Mouse (Mus musculus): Measurements from ENCODE around the gene Rad51b.

DNA sequence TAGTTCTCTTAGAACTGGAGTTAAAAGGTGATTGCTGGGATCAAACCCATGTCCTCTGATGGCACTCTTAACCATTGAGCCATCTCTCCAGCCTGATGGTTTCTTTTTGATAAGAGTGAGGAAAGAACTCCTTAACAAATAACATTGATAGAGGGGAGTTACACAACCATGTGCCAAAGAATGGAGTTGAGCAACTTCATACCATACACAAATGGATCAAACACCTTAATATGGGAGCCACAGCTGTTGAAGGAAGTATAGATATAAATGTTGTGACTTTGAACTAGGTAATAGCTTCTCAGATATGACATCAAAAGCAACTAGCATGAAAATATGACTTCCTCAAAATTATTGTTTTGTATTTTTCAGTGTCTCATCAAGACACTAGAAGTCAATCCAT is 173.0 kb downstream of the Rad51b start:
- no peak for TF ChIP-seq CTCF (IDR thresholded peaks at IDR 0.05; ENCODE audit: low read depth)
- no peak for TF ChIP-seq EP300 (IDR thresholded peaks at IDR 0.05; ENCODE audit: low read depth)
